Mouse (Mus musculus) limb, embryonic 12.5 days (tissue): ENCODE measurements around the gene Mgat4a. TPM values are rescaled to one million over a fixed set of nuclear protein-coding genes. Genes with fewer than 3 reads are reported as not detected.
"Not testable (repeated sequence)": the region's sequence is repeated elsewhere in the genome, so short reads cannot be mapped to it uniquely, and the experiment has no call there.

Experiments used
- ATAC-seq: fragments of 200-750 bp; cut with Nextera tagmentation; 2 replicates; pipeline ENCODE4 v1.8.0; 2017; ENCODE audit warnings: low read depth, moderate TSS enrichment; ENCODE audit not compliant: insufficient number of reproducible peaks, insufficient read depth, low FRiP score, low TSS enrichment
- H3K27ac ChIP-seq: fragments of 300-500 bp; sonication (generic); 2 replicates; pipeline ENCODE4 v1.5.1; 2016; ENCODE audit warnings: mild to moderate bottlenecking, moderate library complexity
- H3K27me3 ChIP-seq: fragments of 300-500 bp; sonication (generic); 2 replicates; pipeline ENCODE4 v1.6.1; 2016; ENCODE audit warnings: mild to moderate bottlenecking, moderate library complexity
- H3K36me3 ChIP-seq: fragments of 300-500 bp; sonication (generic); 2 replicates; pipeline ENCODE4 v1.6.1; 2016; ENCODE audit warnings: mild to moderate bottlenecking, moderate library complexity
- H3K4me1 ChIP-seq: fragments of 300-500 bp; sonication (generic); replicated peaks from 2 replicates; pipeline ENCODE4 v1.6.1; 2016
- H3K4me2 ChIP-seq: fragments of 300-500 bp; sonication (generic); 2 replicates; pipeline ENCODE4 v1.6.1; 2016; ENCODE audit warnings: mild to moderate bottlenecking, moderate library complexity
- H3K4me3 ChIP-seq: fragments of 300-500 bp; sonication (generic); replicated peaks from 2 replicates; pipeline ENCODE4 v1.5.1; 2016; ENCODE audit warnings: mild to moderate bottlenecking
- H3K9ac ChIP-seq: fragments of 300-500 bp; sonication (generic); replicated peaks from 2 replicates; pipeline ENCODE4 v1.6.1; 2016; ENCODE audit warnings: mild to moderate bottlenecking, moderate library complexity
- H3K9me3 ChIP-seq: fragments of 300-500 bp; sonication (generic); 2 replicates; pipeline ENCODE4 v1.6.1; 2016; ENCODE audit warnings: mild to moderate bottlenecking, moderate library complexity
- WGBS: fragments of 180-500 bp; shearing (Covaris S2); methylation state at CpG from one replicate; pipeline ENCODE4 v1.1.7; 2016; 5-methylcytosine and 5-hydroxymethylcytosine counted together
- polyA plus RNA-seq: library from polyadenylated mRNA; unstranded; fragments of >200 nt; fragmentation: Nextera tagmentation; extraction: Ambion mirVana; gene quantifications from 2 replicates; pipeline ENCODE4 v1.2.1, GENCODE M21; 2016

Gene Mgat4a
- polyA plus RNA-seq, 1 experiment from 2014 or later = 3.7 TPM

DNA sequence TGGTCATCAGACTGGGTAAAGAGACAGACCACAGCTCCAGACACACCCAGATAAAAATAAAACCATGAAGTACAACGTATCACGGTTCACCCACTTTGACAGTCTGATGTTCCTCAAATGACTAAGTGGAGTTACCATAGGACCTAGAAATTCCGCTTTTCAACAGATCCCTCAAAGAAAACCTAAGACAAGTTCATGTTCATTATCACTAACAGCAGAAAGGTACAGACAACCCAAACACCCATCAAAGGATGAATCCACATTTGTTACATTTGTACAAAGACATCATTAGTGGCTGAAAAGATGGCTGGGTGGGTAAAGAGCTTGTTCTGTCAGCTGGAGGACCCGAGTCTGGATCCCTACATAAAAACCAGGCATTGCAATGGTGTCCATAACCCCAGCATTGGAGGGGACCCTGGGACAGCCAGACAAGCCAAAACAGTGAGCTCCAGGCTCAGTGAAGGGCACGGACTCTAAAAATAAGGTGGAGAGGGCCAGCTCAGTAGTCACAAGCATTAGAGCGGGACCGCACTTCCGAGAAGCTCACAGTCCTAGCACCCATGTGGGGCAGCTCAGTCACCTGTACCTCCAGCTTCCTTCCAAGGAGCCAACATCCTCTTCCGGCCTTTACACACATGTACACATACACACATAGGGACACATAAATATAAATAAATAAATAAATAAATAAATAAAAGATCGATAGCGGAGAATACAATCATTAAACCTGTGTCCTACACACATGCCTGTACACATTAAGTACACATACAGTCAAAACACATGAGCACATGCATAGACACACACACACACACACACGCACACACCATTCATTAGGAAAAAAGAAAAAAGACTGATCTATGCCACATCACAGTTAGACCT is 8.9 kb downstream of the Mgat4a start:
- no peaks in the 10 kb centered on the region for H3K36me3 ChIP-seq
- no peak overlapping the region for H3K27ac ChIP-seq
- ATAC-seq = no peak
- no peak overlapping the region for H3K4me2 ChIP-seq
- no peak overlapping the region for H3K4me3 ChIP-seq
- WGBS = 94% methylated on average over 12 of the region's 12 CpGs
- peaks cover 6% of the 10 kb centered on the region for H3K4me1 ChIP-seq
- no peaks in the 10 kb centered on the region for H3K9me3 ChIP-seq
- H3K27me3 ChIP-seq = no peaks in the 10 kb centered on the region
- H3K9ac ChIP-seq = no peak overlapping the region

DNA sequence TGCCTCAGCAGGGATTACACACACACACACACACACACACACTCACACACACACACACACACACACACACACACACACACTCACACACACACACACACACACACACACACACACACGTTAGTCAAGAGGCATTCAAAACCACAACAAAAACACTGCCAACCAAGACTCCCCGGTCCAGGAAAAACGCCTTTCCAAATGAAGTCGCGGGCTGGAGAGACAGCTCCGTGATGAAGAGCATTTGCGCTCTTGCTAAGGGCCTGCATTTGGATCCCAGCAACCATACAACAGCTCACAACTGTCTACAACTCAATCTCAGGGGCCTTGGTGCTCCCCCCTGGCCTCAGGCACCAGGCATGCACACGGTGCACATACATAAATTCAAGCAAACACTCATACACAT is 10.8 kb downstream of the Mgat4a start:
- 82% methylated on average over 8 of the region's 8 CpGs for WGBS
- Histone ChIP-seq H3K27ac (no peak overlapping the region), H3K36me3 (no peaks in the 10 kb centered on the region), H3K4me2 (no peak overlapping the region), H3K27me3 (no peaks in the 10 kb centered on the region), H3K9ac (no peak overlapping the region), H3K9me3 (no peaks in the 10 kb centered on the region), H3K4me1 (peaks cover 4% of the 10 kb centered on the region), H3K4me3 (no peak overlapping the region)
- ATAC-seq = no peak

DNA sequence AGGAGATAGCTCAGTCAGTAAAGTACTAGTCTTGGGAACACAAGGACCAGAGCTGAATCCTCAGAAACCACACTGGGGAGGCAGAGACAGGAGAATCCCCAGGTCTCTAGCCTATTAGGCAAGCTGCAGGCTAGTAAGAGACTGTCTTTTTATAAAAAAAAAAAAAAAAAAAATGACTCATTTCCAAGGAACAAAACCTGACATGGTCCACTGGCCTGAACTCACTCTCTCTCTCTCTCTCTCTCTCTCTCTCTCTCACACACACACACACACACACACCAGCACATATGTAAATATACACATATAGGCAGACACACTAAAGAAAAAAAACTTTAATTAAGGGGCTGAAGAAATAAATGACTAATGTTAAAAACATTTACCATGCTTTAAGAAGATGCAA is 14.6 kb downstream of the Mgat4a start:
- Histone ChIP-seq H3K4me3 (no peak overlapping the region), H3K36me3 (no peaks in the 10 kb centered on the region), H3K4me2 (no peak overlapping the region), H3K27ac (no peak overlapping the region), H3K9me3 (no peaks in the 10 kb centered on the region), H3K27me3 (no peaks in the 10 kb centered on the region), H3K4me1 (no peaks in the 10 kb centered on the region), H3K9ac (no peak overlapping the region)
- ATAC-seq = no peak

DNA sequence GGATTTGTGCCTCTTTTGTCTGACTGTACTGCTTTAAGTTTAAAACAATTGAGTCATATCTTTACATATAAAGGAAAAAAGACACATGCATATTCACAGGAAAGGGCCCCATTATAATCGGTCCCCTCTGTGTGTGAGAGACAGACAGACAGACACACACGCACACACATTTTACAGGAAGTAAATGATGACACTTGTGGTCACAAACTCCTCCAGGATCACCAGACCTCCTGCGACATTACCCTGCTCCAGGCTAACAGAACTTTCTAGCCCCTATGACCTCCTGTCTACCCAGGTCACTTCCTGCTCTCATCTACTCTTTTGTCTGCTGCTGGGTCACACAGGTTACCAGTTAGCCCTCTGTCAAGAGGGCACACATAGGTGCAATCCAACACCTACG is 16.1 kb downstream of the Mgat4a start:
- WGBS = 83% methylated on average over 4 of the region's 4 CpGs

DNA sequence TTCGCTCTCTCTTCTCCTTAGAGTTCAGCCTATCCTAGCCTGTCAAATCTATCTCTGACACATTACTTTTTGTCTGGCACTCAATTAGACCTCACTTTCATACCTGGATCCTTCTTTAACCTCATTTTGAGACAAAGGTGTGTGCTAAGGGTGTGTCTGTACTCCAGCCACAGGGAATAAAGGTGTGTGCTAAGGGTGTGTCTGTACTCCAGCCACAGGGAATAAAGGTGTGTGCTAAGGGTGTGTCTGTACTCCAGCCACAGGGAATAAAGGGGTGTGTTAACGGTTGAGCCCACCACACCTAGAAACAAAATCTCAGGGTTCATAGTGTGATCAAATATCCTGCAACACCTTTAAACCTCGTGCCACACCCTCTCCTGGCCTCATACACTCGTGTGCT is 16.7 kb downstream of the Mgat4a start:
- not testable (repeated sequence) for H3K27ac ChIP-seq, H3K27me3 ChIP-seq, H3K4me2 ChIP-seq, H3K4me1 ChIP-seq, ATAC-seq, H3K9me3 ChIP-seq, H3K9ac ChIP-seq, H3K4me3 ChIP-seq, H3K36me3 ChIP-seq
- WGBS = 75% methylated on average over 3 of the region's 4 CpGs

More for the DNA sequence above, 16.1 kb downstream of the Mgat4a start:
- Histone ChIP-seq H3K4me3 (no peak overlapping the region), H3K4me1 (no peaks in the 10 kb centered on the region), H3K4me2 (no peak overlapping the region), H3K9ac (no peak overlapping the region), H3K9me3 (no peaks in the 10 kb centered on the region), H3K27ac (no peak overlapping the region), H3K27me3 (no peaks in the 10 kb centered on the region), H3K36me3 (no peaks in the 10 kb centered on the region)
- no peak for ATAC-seq

DNA sequence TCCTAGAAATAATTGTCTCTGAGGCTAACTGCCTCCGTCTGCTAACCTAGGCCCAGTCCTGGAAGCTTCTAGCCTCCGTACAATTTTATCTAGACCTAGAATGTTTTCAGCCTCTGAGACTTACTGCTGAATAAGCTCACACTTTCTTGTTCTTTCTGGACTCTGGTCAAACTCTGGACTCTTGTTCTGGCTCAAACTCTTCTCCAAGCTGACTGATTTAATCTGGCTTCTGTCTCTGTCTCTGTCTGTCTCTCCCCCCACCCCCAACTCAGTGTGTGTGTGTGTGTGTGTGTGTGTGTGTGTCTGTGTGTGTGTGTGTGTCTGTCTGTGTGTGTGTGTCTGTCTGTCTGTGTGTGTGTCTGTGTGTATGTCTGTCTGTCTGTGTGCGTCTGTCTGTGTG is 17.3 kb downstream of the Mgat4a start:
- not testable (repeated sequence) for H3K9ac ChIP-seq, H3K9me3 ChIP-seq, H3K4me1 ChIP-seq, H3K4me3 ChIP-seq, H3K36me3 ChIP-seq, H3K4me2 ChIP-seq, H3K27ac ChIP-seq, ATAC-seq, H3K27me3 ChIP-seq
- WGBS = 97% methylated on average over 3 of the region's 3 CpGs

DNA sequence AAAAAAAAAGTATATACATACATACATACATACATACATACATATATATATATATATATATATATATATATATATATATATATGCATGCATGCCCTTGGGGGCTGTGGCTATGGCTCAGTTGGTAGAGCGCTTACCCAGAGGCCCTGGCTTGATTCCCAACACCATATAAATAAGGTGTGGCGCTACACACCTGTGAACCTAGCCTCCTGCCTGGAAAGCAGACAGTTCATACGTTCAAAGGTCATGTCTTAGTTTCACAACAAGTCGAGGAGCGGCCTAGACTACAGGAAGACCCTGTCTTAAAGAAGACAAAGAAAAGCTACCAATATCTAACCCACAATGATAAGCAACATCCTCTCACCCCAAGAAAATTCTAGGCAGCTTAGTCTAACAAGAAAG is 18.7 kb downstream of the Mgat4a start:
- H3K4me1 ChIP-seq = no peaks in the 10 kb centered on the region
- no peak for ATAC-seq
- 89% methylated on average over 5 of the region's 5 CpGs for WGBS

DNA sequence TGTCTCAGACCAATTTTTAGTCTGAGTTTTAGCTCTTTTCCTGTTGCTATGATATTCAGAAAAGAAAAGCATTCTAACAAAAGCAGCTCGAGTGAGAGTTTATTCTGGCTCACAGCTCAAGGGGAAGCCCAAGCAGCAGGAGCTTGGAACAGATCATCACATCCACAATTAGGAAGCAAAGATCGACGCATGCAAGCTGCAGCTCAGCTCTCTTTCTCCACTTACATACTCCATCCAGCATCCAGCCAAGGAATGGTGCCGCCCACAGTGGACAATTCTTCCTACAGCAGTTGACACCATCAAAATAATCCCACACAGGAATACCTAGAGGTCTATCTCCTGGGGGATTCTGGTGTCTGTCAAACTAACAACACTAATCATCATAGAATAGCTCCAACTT is 22.0 kb downstream of the Mgat4a start:
- 96% methylated on average over 4 of the region's 4 CpGs for WGBS
- no peaks in the 10 kb centered on the region for H3K36me3 ChIP-seq
- no peaks in the 10 kb centered on the region for H3K9me3 ChIP-seq
- no peaks in the 10 kb centered on the region for H3K27me3 ChIP-seq
- H3K4me1 ChIP-seq = no peaks in the 10 kb centered on the region
- H3K9ac ChIP-seq = no peak overlapping the region
- no peak overlapping the region for H3K27ac ChIP-seq
- no peak overlapping the region for H3K4me2 ChIP-seq
- H3K4me3 ChIP-seq = no peak overlapping the region
- ATAC-seq = no peak

More for the DNA sequence above, 18.7 kb downstream of the Mgat4a start:
- no peak overlapping the region for H3K4me2 ChIP-seq
- no peak overlapping the region for H3K4me3 ChIP-seq
- H3K9ac ChIP-seq = no peak overlapping the region
- no peak overlapping the region for H3K27ac ChIP-seq
- H3K27me3 ChIP-seq = no peaks in the 10 kb centered on the region
- H3K9me3 ChIP-seq = no peaks in the 10 kb centered on the region
- no peaks in the 10 kb centered on the region for H3K36me3 ChIP-seq

DNA sequence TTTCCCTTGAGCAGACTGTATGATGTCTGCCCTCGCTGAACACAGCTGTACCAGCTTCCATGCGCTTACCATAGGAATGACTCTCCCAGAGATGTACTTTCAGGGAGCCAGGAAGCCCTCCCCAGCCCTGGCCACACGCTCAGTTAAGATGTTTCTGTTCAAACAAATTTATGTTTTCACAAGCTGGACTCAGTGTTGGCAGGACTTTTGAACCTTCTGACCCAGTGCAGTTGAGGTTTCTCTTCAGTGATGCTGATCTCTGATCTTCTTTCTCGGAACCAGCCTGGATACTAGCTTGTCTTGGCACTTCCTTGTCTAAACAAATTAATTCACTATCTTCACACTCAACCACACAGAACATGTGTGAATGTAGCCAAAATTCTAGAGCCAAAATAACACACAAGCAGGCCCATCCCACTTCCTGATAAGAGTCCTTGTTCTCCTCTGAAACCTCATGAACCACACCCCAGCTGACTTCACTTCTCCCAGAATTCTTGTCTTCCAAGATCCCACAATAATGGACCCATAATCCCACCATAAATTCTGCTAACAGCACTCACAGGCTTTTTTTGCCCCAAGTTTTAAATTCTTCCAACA is 22.6 kb downstream of the Mgat4a start:
- ATAC-seq = no peak
- no peak overlapping the region for H3K4me2 ChIP-seq
- no peaks in the 10 kb centered on the region for H3K27me3 ChIP-seq
- no peak overlapping the region for H3K9ac ChIP-seq
- no peak overlapping the region for H3K4me3 ChIP-seq
- peaks cover 3% of the 10 kb centered on the region for H3K4me1 ChIP-seq
- WGBS = 89% methylated on average over 4 of the region's 4 CpGs
- H3K9me3 ChIP-seq = no peaks in the 10 kb centered on the region
- no peaks in the 10 kb centered on the region for H3K36me3 ChIP-seq
- no peak overlapping the region for H3K27ac ChIP-seq

DNA sequence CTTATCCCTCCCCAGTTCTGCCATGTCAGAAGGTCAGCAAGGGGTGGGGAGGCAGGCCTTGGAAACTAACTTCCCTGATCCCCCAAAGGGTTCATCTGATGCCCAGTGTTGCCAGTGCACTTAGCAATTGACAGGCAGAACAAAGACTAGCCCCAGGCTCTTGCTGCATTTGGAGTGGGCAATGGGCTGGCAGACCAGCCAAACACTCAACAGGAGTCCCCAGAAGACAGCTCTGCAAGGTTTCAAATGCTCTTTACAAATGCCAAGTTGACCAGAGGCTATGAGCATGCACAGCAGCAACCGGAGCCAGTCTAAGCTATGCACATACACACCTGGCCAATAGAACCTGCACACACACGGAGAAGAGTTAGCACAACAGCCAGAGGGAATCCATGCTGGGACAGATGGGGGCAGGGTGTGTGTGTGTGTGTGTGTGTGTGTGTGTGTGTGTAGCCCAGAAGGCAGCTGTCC is 27.8 kb downstream of the Mgat4a start:
- Histone ChIP-seq H3K9me3 (no peaks in the 10 kb centered on the region), H3K27ac (peak overlapping the region; percentile 86; the same call in 1 of the 2 replicates), H3K27me3 (no peaks in the 10 kb centered on the region), H3K9ac (no peak overlapping the region), H3K4me1 (peaks cover 23% of the 10 kb centered on the region), H3K4me2 (no peak overlapping the region), H3K4me3 (no peak overlapping the region), H3K36me3 (no peaks in the 10 kb centered on the region)
- WGBS = 73% methylated on average over 2 of the region's 2 CpGs
- ATAC-seq = no peak

DNA sequence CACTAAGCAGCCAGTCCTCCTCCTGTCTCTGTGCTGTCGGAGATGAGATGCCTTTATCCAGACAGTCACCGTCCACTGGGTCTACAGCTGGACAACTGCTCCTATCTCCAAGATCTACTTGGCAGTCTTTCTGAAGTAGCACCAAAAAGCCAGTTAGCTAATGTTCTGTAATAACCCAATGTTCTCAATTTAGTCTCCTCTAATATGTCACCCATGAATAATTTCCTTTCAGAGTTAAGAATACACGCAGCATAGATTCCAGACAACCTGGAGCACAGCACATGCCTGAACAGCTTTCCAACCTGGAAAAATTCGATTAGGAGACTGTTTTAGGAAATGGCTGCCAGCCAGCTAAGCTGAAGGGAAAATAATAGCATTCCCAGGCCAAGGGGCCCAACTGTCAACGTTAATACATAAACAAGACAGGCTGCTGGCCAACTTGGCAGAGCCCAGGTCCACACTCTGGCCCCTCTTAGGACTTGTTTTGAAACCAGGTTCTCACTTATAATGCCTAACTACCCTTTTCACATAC is 28.6 kb downstream of the Mgat4a start:
- H3K27me3 ChIP-seq = no peaks in the 10 kb centered on the region
- no peak overlapping the region for H3K4me3 ChIP-seq
- H3K36me3 ChIP-seq = no peaks in the 10 kb centered on the region
- ATAC-seq = no peak
- no peak overlapping the region for H3K9ac ChIP-seq
- 0 out of 2 replicates have a peak, but pooled peaks cover 3% of the 10 kb centered on the region for H3K9me3 ChIP-seq
- H3K4me1 ChIP-seq = peaks cover 23% of the 10 kb centered on the region
- H3K4me2 ChIP-seq = no peak overlapping the region
- WGBS = 49% methylated on average over 5 of the region's 5 CpGs
- peak overlapping the region; percentile 86 for H3K27ac ChIP-seq
